Mouse (Mus musculus): ENCODE results near the gene Ltbp3.

- TF ChIP-seq UBTF (IDR thresholded peaks at IDR 0.05; ENCODE audit: low read depth, low read length) (no peak), CHD2 (IDR thresholded peaks at IDR 0.05; ENCODE audit: low read length) (no peak), CTCF (conservative IDR thresholded peaks at IDR 0.05 in 1 of 2, IDR thresholded peaks at IDR 0.05 in 1 of 2; ENCODE audit: low read depth in 2 of 2, low read length in 2 of 2) (no peak), ZC3H11A (IDR thresholded peaks at IDR 0.05; ENCODE audit: low read depth, low read length) (no peak), MAFK (IDR thresholded peaks at IDR 0.05; ENCODE audit: insufficient replicate concordance, low read length) (no peak), POLR2AphosphoS2 (IDR thresholded peaks at IDR 0.05; ENCODE audit: low read depth, low read length) (no peak), CHD1 (IDR thresholded peaks at IDR 0.05; ENCODE audit: low read depth, low read length) (no peak), IRF4 (IDR thresholded peaks at IDR 0.05; ENCODE audit: low read depth, low read length) (no peak)
Measured at GRCm38 (mm10) chr19:5693801-5694200, 46.9 kb upstream of the Ltbp3 start.

All from CH12.LX (cell line).